Mouse (Mus musculus) liver, adult 2 months (tissue): ENCODE data around the gene Hba-a2. TPM values are rescaled to one million over a fixed set of nuclear protein-coding genes. Genes with fewer than 3 reads are reported as not detected.

ENCODE experiments used
- DNase-seq: peaks from one replicate; pipeline ENCODE4 v3.0.0-alpha.2; 2011; ENCODE audit warnings: low read depth, low spot score; ENCODE audit errors: extremely low read depth
- H3K27ac ChIP-seq: fragments of 200-500 bp; replicated peaks from 2 replicates; pipeline ENCODE4 v1.5.1; 2012; ENCODE audit warnings: low read depth, mild to moderate bottlenecking, control low read depth, inconsistent platforms, low read length; ENCODE audit not compliant: insufficient read depth
- H3K27me3 ChIP-seq: fragments of 200-500 bp; 2 replicates; pipeline ENCODE4 v1.6.1; 2012; ENCODE audit warnings: mild to moderate bottlenecking, moderate library complexity, low read length, inconsistent platforms; ENCODE audit not compliant: control insufficient read depth, insufficient read depth
- H3K36me3 ChIP-seq: fragments of 200-500 bp; 2 replicates; pipeline ENCODE4 v1.6.1; 2012; ENCODE audit warnings: low read length, inconsistent platforms; ENCODE audit not compliant: control insufficient read depth, insufficient read depth
- H3K4me1 ChIP-seq: fragments of 200-500 bp; 2 replicates; pipeline ENCODE4 v1.6.1; 2011; ENCODE audit warnings: low read length; ENCODE audit not compliant: control insufficient read depth, insufficient read depth
- H3K4me3 ChIP-seq: fragments of 200-500 bp; 2 replicates; pipeline ENCODE4 v1.5.1; 2011; ENCODE audit warnings: low read depth, mild to moderate bottlenecking, control low read depth, low read length, moderate library complexity; ENCODE audit not compliant: insufficient read depth
- H3K79me2 ChIP-seq: fragments of 200-500 bp; 2 replicates; pipeline ENCODE4 v1.6.1; 2012; ENCODE audit warnings: inconsistent platforms, mild to moderate bottlenecking, low read length, moderate library complexity; ENCODE audit not compliant: control insufficient read depth, insufficient read depth
- H3K9ac ChIP-seq: fragments of 200-500 bp; 2 replicates; pipeline ENCODE4 v1.6.1; 2012; ENCODE audit warnings: low read depth, mild to moderate bottlenecking, control low read depth, inconsistent platforms, low read length
- CTCF ChIP-seq: fragments of 200-500 bp; IDR thresholded peaks from 2 replicates; pipeline ENCODE4 v1.5.1; 2011; ENCODE audit warnings: low read depth, low read length, control low read depth
- POLR2A ChIP-seq: fragments of 200-500 bp; IDR thresholded peaks from 2 replicates; pipeline ENCODE4 v1.6.1; 2011; ENCODE audit warnings: low read length, control low read depth; ENCODE audit not compliant: insufficient read depth; ENCODE audit errors: extremely low read depth
- WGBS: fragments of 180-500 bp; shearing (Covaris S2); methylation state at CpG from one replicate; pipeline ENCODE4 v1.1.7; 2018; 5-methylcytosine and 5-hydroxymethylcytosine counted together
- polyA plus RNA-seq: library from polyadenylated mRNA; depleted of rRNA; stranded (reverse); fragments of >200 nt; gene quantifications from 2 replicates; pipeline ENCODE4 v1.2.3, GENCODE M21; 2012
- total RNA-seq: library from RNA; depleted of rRNA; stranded (reverse); fragments of >200 nt; gene quantifications from 2 replicates; pipeline ENCODE4 v1.2.3, GENCODE M21; 2014

Hba-a2 gene
- total and polyA plus RNA-seq, 2 experiments = 243 to 869 TPM

GRCm38 (mm10) chr11:32267188-32267884 is 29.0 kb upstream of the Hba-a2 start, which contains the start of gene Nprl3:
Nprl3 (minus strand) TSS chr11:32267707.
- peak within 1 kb of the TSS; percentile 97 for H3K4me3 ChIP-seq
- H3K36me3 ChIP-seq = no peaks in the 10 kb centered on the region; the same call in 1 of the 2 replicates
- H3K4me1 ChIP-seq = no peaks in the 10 kb centered on the region; the same call in 1 of the 2 replicates
- no peak for TF ChIP-seq CTCF
- peak; percentile 79 for TF ChIP-seq POLR2A
- H3K27me3 ChIP-seq = no peaks in the 10 kb centered on the region
- peak; percentile 74 for DNase-seq
- peak within 1 kb of the TSS; percentile 91 for H3K9ac ChIP-seq
- peak within 1 kb of the TSS; percentile 73 for H3K27ac ChIP-seq
- WGBS = under 1% methylated on average over 54 of the region's 54 CpGs
- H3K79me2 ChIP-seq = peaks cover 9% of the 10 kb centered on the region; the same call in 1 of the 2 replicates

- TF ChIP-seq CTCF = no peak
- no peak for TF ChIP-seq POLR2A
- DNase-seq = no peak
- Histone ChIP-seq H3K27ac (no peak overlapping the region), H3K4me1 (no peaks in the 10 kb centered on the region; the same call in 1 of the 2 replicates), H3K36me3 (no peaks in the 10 kb centered on the region), H3K79me2 (peaks cover 9% of the 10 kb centered on the region; the same call in 1 of the 2 replicates), H3K4me3 (no peak overlapping the region), H3K27me3 (no peaks in the 10 kb centered on the region), H3K9ac (no peak overlapping the region)
- WGBS = 35% methylated on average over 5 of the region's 5 CpGs
Observed at GRCm38 (mm10) chr11:32267964-32268363, 28.3 kb upstream of the Hba-a2 start.

DNA sequence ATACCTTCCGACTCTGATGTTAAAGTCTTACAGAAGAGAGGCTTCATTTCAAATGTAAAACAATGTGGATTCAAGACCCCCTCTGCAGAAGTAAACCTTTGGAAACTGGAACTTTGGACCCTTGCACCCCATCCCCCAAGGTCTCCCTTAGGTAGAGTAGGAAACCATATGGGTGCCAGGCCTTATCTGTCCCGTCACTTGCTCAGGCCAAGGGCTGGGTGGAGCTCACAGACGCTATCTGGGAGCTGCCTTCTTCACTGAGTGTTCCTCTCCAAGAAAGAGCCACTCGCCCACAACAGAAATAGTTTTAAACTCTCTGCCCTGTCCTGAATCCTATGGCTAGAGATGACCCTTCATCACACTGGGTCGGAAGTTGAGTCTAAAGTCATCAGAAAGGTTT is 27.3 kb upstream of the Hba-a2 start:
- Histone ChIP-seq H3K79me2 (peaks cover 9% of the 10 kb centered on the region; the same call in 1 of the 2 replicates), H3K4me1 (no peaks in the 10 kb centered on the region; the same call in 1 of the 2 replicates), H3K9ac (no peak overlapping the region), H3K36me3 (no peaks in the 10 kb centered on the region), H3K4me3 (no peak overlapping the region), H3K27me3 (no peaks in the 10 kb centered on the region), H3K27ac (no peak overlapping the region)
- TF ChIP-seq POLR2A = no peak
- no peak for TF ChIP-seq CTCF
- WGBS = 83% methylated on average over 5 of the region's 5 CpGs
- no peak for DNase-seq

DNA sequence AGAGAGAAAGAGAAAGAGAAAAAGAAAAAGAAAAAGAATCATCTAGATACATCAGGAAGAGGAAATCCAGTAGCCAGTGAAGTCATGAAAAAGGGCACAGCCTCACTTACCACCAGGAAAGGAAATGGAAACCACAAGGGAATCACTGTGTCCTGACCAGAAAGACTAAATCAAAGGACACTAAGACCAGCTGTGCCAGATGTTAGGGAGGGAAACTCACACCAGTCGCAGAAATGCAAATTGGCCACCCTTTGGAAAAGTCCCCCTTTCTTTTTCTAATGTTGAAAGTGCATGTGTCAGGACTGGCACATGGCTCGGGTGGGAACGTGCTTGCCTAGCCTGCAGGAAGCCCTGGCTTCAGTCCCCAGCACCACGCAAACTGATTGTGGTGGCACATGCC is 25.1 kb upstream of the Hba-a2 start:
- 57% methylated on average over 4 of the region's 4 CpGs for WGBS
- Histone ChIP-seq H3K9ac (no peak overlapping the region), H3K79me2 (peaks cover 5% of the 10 kb centered on the region; the same call in 1 of the 2 replicates), H3K4me1 (no peaks in the 10 kb centered on the region; the same call in 1 of the 2 replicates), H3K36me3 (no peaks in the 10 kb centered on the region), H3K27ac (no peak overlapping the region), H3K4me3 (no peak overlapping the region), H3K27me3 (no peaks in the 10 kb centered on the region)
- no peak for TF ChIP-seq CTCF
- TF ChIP-seq POLR2A = no peak
- DNase-seq = no peak

DNA sequence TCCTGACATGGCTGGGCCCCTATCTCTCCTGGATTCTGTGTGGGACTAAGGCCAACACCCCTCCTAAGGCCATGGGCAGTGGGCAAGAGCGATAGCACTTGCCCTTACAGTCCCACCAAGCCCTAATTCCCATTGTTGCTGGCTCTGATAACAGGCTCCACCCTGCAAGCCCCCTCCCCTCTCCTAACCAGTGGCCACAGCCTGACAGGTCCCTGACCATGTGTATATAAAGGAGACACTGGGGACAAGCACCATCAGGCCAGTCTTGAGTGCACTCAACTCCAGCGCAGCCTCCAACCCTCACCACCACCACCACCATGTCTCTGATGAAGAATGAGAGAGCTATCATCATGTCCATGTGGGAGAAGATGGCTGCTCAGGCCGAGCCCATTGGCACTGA is 19.9 kb upstream of the Hba-a2 start, which contains the start of gene Hba-x:
Gene Hba-x, plus strand, starts transcription at position 54 of the 400 bp plus-strand sequence.
- Histone ChIP-seq H3K36me3 (no peaks in the 10 kb centered on the region), H3K9ac (no peak within 1 kb of the TSS), H3K4me3 (no peak within 1 kb of the TSS), H3K27me3 (0 out of 2 replicates have a peak, but pooled peaks cover 2% of the 10 kb centered on the region), H3K4me1 (no peaks in the 10 kb centered on the region), H3K79me2 (no peaks in the 10 kb centered on the region), H3K27ac (no peak within 1 kb of the TSS)
- TF ChIP-seq CTCF (no peak), POLR2A (no peak)
- WGBS = 75% methylated on average over 3 of the region's 3 CpGs
- DNase-seq = no peak
